Mouse (Mus musculus) naive thymus-derived CD4-positive, alpha-beta T cell, adult 2 months (primary cell): ENCODE results near the gene Ltc4s.

Experiments used
- DNase-seq: peaks from one replicate; pipeline ENCODE4 v3.0.0-alpha.2; 2011; ENCODE audit warnings: low read depth

Gene Ltc4s

GRCm38 (mm10) chr11:50198219-50198846 is 40.1 kb downstream of the Ltc4s start:
- DNase-seq = no peak

GRCm38 (mm10) chr11:50197500-50197899 is 40.9 kb downstream of the Ltc4s start:
- no peak for DNase-seq

GRCm38 (mm10) chr11:50194793-50195192 is 43.6 kb downstream of the Ltc4s start:
- DNase-seq = no peak

- DNase-seq = no peak
These were observed 44.3 kb downstream of the Ltc4s start for GRCm38 (mm10) chr11:50194070-50194469.

- DNase-seq = no peak
These were observed 46.1 kb downstream of the Ltc4s start for GRCm38 (mm10) chr11:50192278-50192677.

GRCm38 (mm10) chr11:50190362-50190761 is 48.1 kb downstream of the Ltc4s start:
- no peak for DNase-seq

GRCm38 (mm10) chr11:50188682-50189081 is 49.7 kb downstream of the Ltc4s start:
- DNase-seq = no peak
